Mouse (Mus musculus) layer of hippocampus, postnatal 14 days (tissue): ENCODE data around the gene Lrrd1. TPM values are rescaled to one million over a fixed set of nuclear protein-coding genes. Genes with fewer than 3 reads are reported as not detected.

ENCODE experiments used
- total RNA-seq, 2 experiments: library from RNA; stranded (reverse); gene quantifications; 2 replicates each; pipeline ENCODE4 v1.2.3; 2021

The Lrrd1 gene
- total RNA-seq, 2 experiments from 2014 or later: 0.17 to 0.18 TPM

Other genes with a start within 250 kb of the Lrrd1 start
- gene Pex1, start 249.1 kb upstream of the Lrrd1 start, total RNA-seq: 10 to 100 TPM; 22.6 to 26.6 TPM
- 10 to 100 TPM; 12.9 to 13.0 TPM for gene Rbm48, start 248.6 kb upstream of the Lrrd1 start, total RNA-seq
- not detected for gene Tmbim7, start 194.0 kb upstream of the Lrrd1 start, total RNA-seq
- gene Gatad1, start 188.0 kb upstream of the Lrrd1 start, total RNA-seq: 100 to 1,000 TPM; 109 to 114 TPM
- 10 to 100 TPM; 69.8 to 72.1 TPM for gene Ankib1, start 42.2 kb upstream of the Lrrd1 start, total RNA-seq
- gene Krit1, start 42.0 kb upstream of the Lrrd1 start, total RNA-seq: 10 to 100 TPM; 45.2 to 47.1 TPM
- 10 to 100 TPM in 1 of 2 experiments, 1 to 10 TPM in 1; 7.4 to 10.2 TPM for gene Mterf1a, start 48.8 kb downstream of the Lrrd1 start, total RNA-seq
- gene Akap9, start 82.9 kb downstream of the Lrrd1 start, total RNA-seq: 10 to 100 TPM; 64.1 to 68.1 TPM